20 mouse cellular contexts compared by ENCODE assay signal in the genomic region with DNA sequence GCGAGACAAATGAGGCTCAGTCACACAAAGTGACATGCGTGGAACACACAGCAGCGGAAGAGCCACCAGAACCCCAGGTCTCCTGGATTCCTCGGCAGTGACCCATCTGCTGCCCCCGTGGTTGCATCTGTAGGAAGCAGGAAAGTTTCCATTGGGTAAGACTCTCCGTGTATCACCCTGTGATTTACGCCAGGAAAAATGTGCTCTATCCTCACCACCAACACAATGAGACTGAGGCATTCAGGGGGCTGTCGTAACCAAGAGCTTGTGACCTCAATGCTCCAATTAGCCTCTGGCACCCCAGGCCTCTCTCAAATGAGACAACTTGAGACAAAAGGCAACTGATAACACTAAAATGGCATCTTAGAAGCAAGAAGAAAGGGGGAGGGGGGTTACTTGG.
A peak's percentile ranks its signal among the peaks of the same experiment; 100 is the strongest.
DNase-seq lines count a peak whose midpoint lies in the region; TF ChIP-seq lines count a peak whose summit lies in the region.
"Had no signal": no experiment of that assay in that cellular context is flagged by ENCODE, and none has a peak within 500 bp of the region (broad histone marks: within the 10 kb centered on the region; RNA-seq: fewer than 3 reads in every experiment).

No protein-coding gene starts in this region.

- peak; percentile 17 for DNase-seq in embryo, embryonic 9.5 days (ENCODE audit: extremely low spot score)
- DNase-seq in embryo, embryonic 10 days (ENCODE audit: low spot score), result no peak
- peak; percentile 6 for DNase-seq in kidney, adult 2 months
- no peak for DNase-seq in kidney, adult 9 months
- DNase-seq in retina, embryonic 14.5 days (ENCODE audit: low spot score), result peak; percentile 51
- no peak for DNase-seq in MN1 (ENCODE audit: low spot score)
- no peak for DNase-seq in thymus, postnatal 36 days
- DNase-seq: adrenal gland, adult 8-10 months; adrenal gland, postnatal 14 days; adrenal gland, postnatal 36 days; cerebellum, adult 11-12 months; cerebellum, adult 2 months; cerebellum, adult 9-10 months; cerebellum, postnatal 10 days; cerebellum, postnatal 25 days; forebrain, postnatal 0 days had no signal

- H3K36me3 ChIP-seq in kidney, adult 2 months (ENCODE audit: control insufficient read depth, insufficient read depth, low read length), result no peaks in the 10 kb centered on the region; the same call in 1 of the 2 replicates
- H3K36me3 ChIP-seq: embryonic facial prominence, embryonic 10.5 days; embryonic facial prominence, embryonic 12.5 days; forebrain, embryonic 15.5 days had no signal

- no peak overlapping the region for H3K27ac ChIP-seq in kidney, adult 2 months (ENCODE audit: insufficient read depth, low read depth, low read length)
- H3K27ac ChIP-seq: embryonic facial prominence, embryonic 10.5 days; embryonic facial prominence, embryonic 12.5 days; forebrain, embryonic 13.5 days; forebrain, embryonic 15.5 days had no signal

- no peak overlapping the region for H3K4me3 ChIP-seq in kidney, adult 2 months (ENCODE audit: insufficient read depth, low read depth, low read length)
- H3K4me3 ChIP-seq: embryonic facial prominence, embryonic 10.5 days; embryonic facial prominence, embryonic 12.5 days; forebrain, embryonic 13.5 days; forebrain, embryonic 15.5 days had no signal

- no peak for TF ChIP-seq POLR2A in kidney, adult 2 months (IDR thresholded peaks at IDR 0.05; ENCODE audit: low read depth, low read length)

- H3K27me3 ChIP-seq in kidney, adult 2 months (replicated peaks; ENCODE audit: control insufficient read depth, insufficient read depth, low read length), result no peaks in the 10 kb centered on the region
- H3K27me3 ChIP-seq: embryonic facial prominence, embryonic 12.5 days; forebrain, embryonic 13.5 days; forebrain, embryonic 15.5 days had no signal

- TF ChIP-seq CTCF in kidney, adult 2 months (conservative IDR thresholded peaks at IDR 0.05; ENCODE audit: insufficient read depth, insufficient read length, low read depth, low read length), result no peak

- 75% methylated on average over 8 of the region's 8 CpGs for WGBS in kidney, adult 2 months

- H3K4me1 ChIP-seq in kidney, adult 2 months (ENCODE audit: control insufficient read depth, insufficient read depth, low read length), result no peaks in the 10 kb centered on the region
- H3K4me1 ChIP-seq: forebrain, embryonic 13.5 days; forebrain, embryonic 15.5 days had no signal

Comparison
In these comparisons a context has a peak if more than half of its experiments do, and no peak if none do; other contexts are left out.
1. DNase-seq: peak in embryo, embryonic 9.5 days (single experiment), kidney, adult 2 months (single experiment) and retina, embryonic 14.5 days (single experiment); none in embryo, embryonic 10 days (single experiment), kidney, adult 9 months (single experiment), MN1 (single experiment) and thymus, postnatal 36 days (0 of 2).